Mouse (Mus musculus): ENCODE measurements around the gene Ccndbp1. TPM values are rescaled to one million over a fixed set of nuclear protein-coding genes. Genes with fewer than 3 reads are reported as not detected.

Gene Ccndbp1
- polyA plus RNA-seq, 1 experiment from 2014 or later = 61.6 TPM

GRCm38 (mm10) chr2:121041098-121041497 lies 32.9 kb downstream of the Ccndbp1 start:
- Histone ChIP-seq H3K9ac (no peak overlapping the region), H3K36me3 (ENCODE audit: poor library complexity, severe bottlenecking) (no peaks in the 10 kb centered on the region), H3K4me1 (no peaks in the 10 kb centered on the region), H3K9me3 (replicated peaks) (no peaks in the 10 kb centered on the region), H3K4me2 (no peak overlapping the region), H3K27ac (no peak overlapping the region), H3K27me3 (no peaks in the 10 kb centered on the region), H3K4me3 (no peak overlapping the region)
- WGBS = 59% methylated on average over 5 of the region's 5 CpGs
- ATAC-seq = no peak

- Histone ChIP-seq H3K4me1 (no peaks in the 10 kb centered on the region), H3K9me3 (replicated peaks) (no peaks in the 10 kb centered on the region), H3K36me3 (ENCODE audit: poor library complexity, severe bottlenecking) (no peaks in the 10 kb centered on the region), H3K27me3 (no peaks in the 10 kb centered on the region), H3K4me3 (no peak overlapping the region), H3K27ac (no peak overlapping the region), H3K4me2 (no peak overlapping the region), H3K9ac (no peak overlapping the region)
- 74% methylated on average over 4 of the region's 4 CpGs for WGBS
- no peak for ATAC-seq
Measured at GRCm38 (mm10) chr2:121045653-121046052, 37.5 kb downstream of the Ccndbp1 start.

GRCm38 (mm10) chr2:121052176-121052575 lies 44.0 kb downstream of the Ccndbp1 start:
- Histone ChIP-seq H3K4me1 (no peaks in the 10 kb centered on the region), H3K4me3 (no peak overlapping the region), H3K9ac (no peak overlapping the region), H3K27me3 (no peaks in the 10 kb centered on the region), H3K4me2 (no peak overlapping the region), H3K9me3 (replicated peaks) (no peaks in the 10 kb centered on the region), H3K27ac (no peak overlapping the region), H3K36me3 (ENCODE audit: poor library complexity, severe bottlenecking) (no peaks in the 10 kb centered on the region)
- ATAC-seq = no peak
- WGBS = 90% methylated on average over 5 of the region's 5 CpGs

- Histone ChIP-seq H3K9me3 (replicated peaks) (no peaks in the 10 kb centered on the region), H3K4me3 (no peak overlapping the region), H3K27me3 (no peaks in the 10 kb centered on the region), H3K27ac (no peak overlapping the region), H3K36me3 (ENCODE audit: poor library complexity, severe bottlenecking) (no peaks in the 10 kb centered on the region), H3K9ac (no peak overlapping the region), H3K4me1 (no peaks in the 10 kb centered on the region), H3K4me2 (no peak overlapping the region)
- 79% methylated on average over 2 of the region's 2 CpGs for WGBS
- no peak for ATAC-seq
Measured at GRCm38 (mm10) chr2:121054060-121054459, 45.9 kb downstream of the Ccndbp1 start.

- 82% methylated on average over 6 of the region's 6 CpGs for WGBS
- Histone ChIP-seq H3K9me3 (replicated peaks) (no peaks in the 10 kb centered on the region), H3K27me3 (no peaks in the 10 kb centered on the region), H3K36me3 (ENCODE audit: poor library complexity, severe bottlenecking) (no peaks in the 10 kb centered on the region), H3K4me2 (no peak overlapping the region), H3K27ac (no peak overlapping the region), H3K9ac (no peak overlapping the region), H3K4me1 (no peaks in the 10 kb centered on the region), H3K4me3 (no peak overlapping the region)
- ATAC-seq = no peak
Measured at GRCm38 (mm10) chr2:121055915-121056314, 47.7 kb downstream of the Ccndbp1 start.

- Histone ChIP-seq H3K4me2 (no peak overlapping the region), H3K27me3 (no peaks in the 10 kb centered on the region), H3K36me3 (ENCODE audit: poor library complexity, severe bottlenecking) (no peaks in the 10 kb centered on the region), H3K27ac (no peak overlapping the region), H3K4me1 (no peaks in the 10 kb centered on the region), H3K9ac (no peak overlapping the region), H3K4me3 (no peak overlapping the region), H3K9me3 (replicated peaks) (no peaks in the 10 kb centered on the region)
- ATAC-seq = no peak
- WGBS = 80% methylated on average over 6 of the region's 6 CpGs
Measured at GRCm38 (mm10) chr2:121057997-121058396, 49.8 kb downstream of the Ccndbp1 start.

GRCm38 (mm10) chr2:121061315-121061714 lies 53.1 kb downstream of the Ccndbp1 start:
- Histone ChIP-seq H3K4me2 (no peak overlapping the region), H3K9ac (no peak overlapping the region), H3K27ac (no peak overlapping the region), H3K4me1 (no peaks in the 10 kb centered on the region), H3K9me3 (replicated peaks) (no peaks in the 10 kb centered on the region), H3K27me3 (no peaks in the 10 kb centered on the region), H3K4me3 (no peak overlapping the region), H3K36me3 (ENCODE audit: poor library complexity, severe bottlenecking) (no peaks in the 10 kb centered on the region)
- no peak for ATAC-seq
- WGBS = 89% methylated on average over 2 of the region's 2 CpGs

Small RNA genes lying within 50 kb of the gene (microRNA-seq; reads per million reads assigned to microRNA genes)
- not detected for gene Gm44325

Other genes with a start within 250 kb of the Ccndbp1 start
- 6.0 and 6.1 TPM in 2 replicates for gene Cdan1, start 158.3 kb upstream of the Ccndbp1 start, polyA plus RNA-seq (2015; fragmentation: Nextera tagmentation; extraction: Ambion mirVana)
- gene Ttbk2, start 157.8 kb upstream of the Ccndbp1 start, polyA plus RNA-seq (2015; fragmentation: Nextera tagmentation; extraction: Ambion mirVana) = 9.3 and 9.8 TPM in 2 replicates
- gene Ubr1, start 37.7 kb upstream of the Ccndbp1 start, polyA plus RNA-seq (2015; fragmentation: Nextera tagmentation; extraction: Ambion mirVana) = 32.1 and 34.9 TPM in 2 replicates
- gene Tmem62, start 31.4 kb upstream of the Ccndbp1 start, polyA plus RNA-seq (2015; fragmentation: Nextera tagmentation; extraction: Ambion mirVana) = 4.6 and 5.3 TPM in 2 replicates
- 0.59 and 0.67 TPM in 2 replicates for gene Epb42, start 28.7 kb downstream of the Ccndbp1 start, polyA plus RNA-seq (2015; fragmentation: Nextera tagmentation; extraction: Ambion mirVana)
- 0.10 TPM in 1 of 2 replicates, not detected in the other for gene Tgm5, start 77.4 kb downstream of the Ccndbp1 start, polyA plus RNA-seq (2015; fragmentation: Nextera tagmentation; extraction: Ambion mirVana)
- not detected in 2 replicates for gene Tgm7, start 101.4 kb downstream of the Ccndbp1 start, polyA plus RNA-seq (2015; fragmentation: Nextera tagmentation; extraction: Ambion mirVana)
- gene Adal, start 132.0 kb downstream of the Ccndbp1 start, polyA plus RNA-seq (2015; fragmentation: Nextera tagmentation; extraction: Ambion mirVana) = 28.7 and 29.9 TPM in 2 replicates
- gene Lcmt2, start 132.2 kb downstream of the Ccndbp1 start, polyA plus RNA-seq (2015; fragmentation: Nextera tagmentation; extraction: Ambion mirVana) = 25.1 and 26.6 TPM in 2 replicates
- 68.8 and 70.4 TPM in 2 replicates for gene Tubgcp4, start 162.3 kb downstream of the Ccndbp1 start, polyA plus RNA-seq (2015; fragmentation: Nextera tagmentation; extraction: Ambion mirVana)
- gene Zscan29, start 162.7 kb downstream of the Ccndbp1 start, polyA plus RNA-seq (2015; fragmentation: Nextera tagmentation; extraction: Ambion mirVana) = 11.9 and 12.1 TPM in 2 replicates

All from forebrain, embryonic 13.5 days (tissue).